Mouse (Mus musculus): ENCODE measurements at regions not wholly inside any gene's neighbourhood (a gene's known extent, or its start where the extent isn't known, plus 50 kb on each side); places are given as distances from the start of the nearest gene placed in this dataset.

GRCm38 (mm10) chr1:169439621-169440020 lies 91.6 kb downstream of the Nuf2 start:
- no peak overlapping the region for H3K9ac ChIP-seq (ENCODE audit: control insufficient read depth, low read depth, low read length, poor library complexity, severe bottlenecking)

DNA sequence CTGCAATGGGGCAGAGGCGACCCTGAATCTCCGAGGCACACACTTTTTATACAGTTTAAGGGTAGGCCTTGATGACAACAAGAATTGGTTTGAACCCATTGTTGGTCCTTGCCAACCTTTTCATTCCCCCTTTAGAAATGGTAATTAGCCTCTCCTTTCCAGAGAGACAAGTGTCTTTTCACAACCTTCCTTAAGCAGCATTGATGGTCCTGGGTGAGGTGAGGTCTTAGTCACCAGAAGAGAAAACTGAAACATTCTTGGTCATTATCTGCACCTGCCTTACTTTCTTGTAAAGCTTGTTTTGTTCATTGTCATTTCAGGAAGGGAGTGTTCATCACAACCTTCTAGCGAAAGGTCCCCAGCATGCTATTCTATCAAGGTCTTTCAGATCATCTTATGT lies 93.3 kb downstream of the Nuf2 start:
- no peak for TF ChIP-seq CHD2 (IDR thresholded peaks at IDR 0.05; ENCODE audit: low read length)
- TF ChIP-seq SIN3A (IDR thresholded peaks at IDR 0.05; ENCODE audit: low read length), result no peak
- no peak for TF ChIP-seq HCFC1 (IDR thresholded peaks at IDR 0.05; ENCODE audit: low read depth, low read length)
- Histone ChIP-seq H3K79me2 (ENCODE audit: control insufficient read depth, insufficient read depth, low read length, poor library complexity) (no peaks in the 10 kb centered on the region), H3K27me3 (ENCODE audit: control insufficient read depth in 1 of 2, insufficient read depth in 2 of 2, low read length in 2 of 2) (no peaks in the 10 kb centered on the region), H3K9me3 (replicated peaks; ENCODE audit: insufficient read depth, low read length) (no peaks in the 10 kb centered on the region), H3K9ac (ENCODE audit: control insufficient read depth, low read depth, low read length, poor library complexity, severe bottlenecking) (no peak overlapping the region), H3K4me3 (ENCODE audit: control insufficient read depth in 1 of 2, insufficient read depth in 1 of 2, low read depth in 2 of 2, low read length in 2 of 2) (no peak overlapping the region), H3K27ac (ENCODE audit: control insufficient read depth, low read depth, low read length) (no peak overlapping the region), H3K36me3 (ENCODE audit: control insufficient read depth in 1 of 2, insufficient read depth in 2 of 2, low read length in 2 of 2) (no peaks in the 10 kb centered on the region), H3K4me1 (ENCODE audit: control insufficient read depth in 1 of 2, insufficient read depth in 2 of 2, low read length in 2 of 2) (no peaks in the 10 kb centered on the region)
- DNase-seq (ENCODE audit: low read depth, low spot score), result no peak

More at GRCm38 (mm10) chr1:169439621-169440020, 91.6 kb downstream of the Nuf2 start:
- no peaks in the 10 kb centered on the region for H3K9me3 ChIP-seq (replicated peaks; ENCODE audit: insufficient read depth, low read length)
- H3K36me3 ChIP-seq (ENCODE audit: control insufficient read depth in 1 of 2, insufficient read depth in 2 of 2, low read length in 2 of 2), result no peaks in the 10 kb centered on the region
- no peaks in the 10 kb centered on the region for H3K27me3 ChIP-seq (ENCODE audit: control insufficient read depth in 1 of 2, insufficient read depth in 2 of 2, low read length in 2 of 2)
- DNase-seq (ENCODE audit: low read depth, low spot score), result no peak
- H3K4me1 ChIP-seq (ENCODE audit: control insufficient read depth in 1 of 2, insufficient read depth in 2 of 2, low read length in 2 of 2), result no peaks in the 10 kb centered on the region
- H3K4me3 ChIP-seq (ENCODE audit: control insufficient read depth in 1 of 2, insufficient read depth in 1 of 2, low read depth in 2 of 2, low read length in 2 of 2), result no peak overlapping the region
- no peaks in the 10 kb centered on the region for H3K79me2 ChIP-seq (ENCODE audit: control insufficient read depth, insufficient read depth, low read length, poor library complexity)
- no peak overlapping the region for H3K27ac ChIP-seq (ENCODE audit: control insufficient read depth, low read depth, low read length)
- no peak for TF ChIP-seq ZC3H11A (IDR thresholded peaks at IDR 0.05; ENCODE audit: low read depth, low read length)
- TF ChIP-seq UBTF (IDR thresholded peaks at IDR 0.05; ENCODE audit: borderline replicate concordance, insufficient read depth, low read depth, low read length), result no peak

DNA sequence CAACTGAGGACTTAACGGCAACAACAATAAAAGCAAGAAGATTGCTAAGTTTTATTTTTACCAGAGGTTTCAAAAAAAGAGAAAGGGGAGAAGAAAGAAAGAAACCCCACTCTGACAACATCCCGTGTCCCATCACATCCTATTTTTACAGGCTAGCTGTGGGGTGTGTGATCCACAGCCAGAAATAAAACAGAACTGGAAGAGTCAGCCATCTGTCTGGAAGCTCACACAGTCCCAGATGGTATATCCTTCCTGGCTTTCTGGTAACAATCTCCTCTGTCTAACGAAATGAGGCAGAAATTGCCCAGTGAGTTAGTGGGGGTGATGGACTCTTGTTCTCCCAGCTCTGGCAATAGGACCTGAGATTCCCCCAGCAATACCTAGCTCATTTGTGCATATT lies 108.9 kb downstream of the Nuf2 start:
- H3K27me3 ChIP-seq (ENCODE audit: control insufficient read depth in 1 of 2, insufficient read depth in 2 of 2, low read length in 2 of 2), result no peaks in the 10 kb centered on the region
- H3K4me3 ChIP-seq (ENCODE audit: control insufficient read depth in 1 of 2, insufficient read depth in 1 of 2, low read depth in 2 of 2, low read length in 2 of 2), result no peak overlapping the region
- no peak for DNase-seq (ENCODE audit: low read depth, low spot score)
- no peaks in the 10 kb centered on the region for H3K79me2 ChIP-seq (ENCODE audit: control insufficient read depth, insufficient read depth, low read length, poor library complexity)
- no peaks in the 10 kb centered on the region for H3K36me3 ChIP-seq (ENCODE audit: control insufficient read depth in 1 of 2, insufficient read depth in 2 of 2, low read length in 2 of 2)
- H3K9me3 ChIP-seq (replicated peaks; ENCODE audit: insufficient read depth, low read length), result no peaks in the 10 kb centered on the region
- TF ChIP-seq POLR2AphosphoS5 (IDR thresholded peaks at IDR 0.05; ENCODE audit: borderline replicate concordance, low read depth, low read length) (no peak), USF1 (IDR thresholded peaks at IDR 0.05; ENCODE audit: low read depth, low read length) (no peak), UBTF (IDR thresholded peaks at IDR 0.05; ENCODE audit: borderline replicate concordance, insufficient read depth, low read depth, low read length) (no peak), ZNF384 (IDR thresholded peaks at IDR 0.05; ENCODE audit: low read depth, low read length) (no peak), TBP (IDR thresholded peaks at IDR 0.05; ENCODE audit: low read depth, low read length) (no peak), USF2 (IDR thresholded peaks at IDR 0.05; ENCODE audit: borderline replicate concordance in 1 of 2, insufficient read depth in 1 of 2, low read depth in 1 of 2, low read length in 2 of 2) (no peak), EP300 (IDR thresholded peaks at IDR 0.05; ENCODE audit: low read depth in 1 of 2, low read length in 2 of 2) (no peak), MAX (IDR thresholded peaks at IDR 0.05; ENCODE audit: low read length) (no peak), ZKSCAN1 (IDR thresholded peaks at IDR 0.05; ENCODE audit: low read depth, low read length) (no peak), MXI1 (IDR thresholded peaks at IDR 0.05; ENCODE audit: low read depth, low read length) (no peak), KAT2A (conservative IDR thresholded peaks at IDR 0.05; ENCODE audit: low read depth, low read length) (no peak), HCFC1 (IDR thresholded peaks at IDR 0.05; ENCODE audit: low read depth, low read length) (no peak), RCOR1 (IDR thresholded peaks at IDR 0.05; ENCODE audit: low read depth, low read length) (no peak), MAZ (IDR thresholded peaks at IDR 0.05; ENCODE audit: low read depth, low read length) (no peak), MAFK (IDR thresholded peaks at IDR 0.05; ENCODE audit: borderline replicate concordance, low read depth, low read length) (no peak), E2F4 (IDR thresholded peaks at IDR 0.05; ENCODE audit: borderline replicate concordance, low read depth, low read length) (no peak), ZC3H11A (IDR thresholded peaks at IDR 0.05; ENCODE audit: low read depth, low read length) (no peak), SMC3 (IDR thresholded peaks at IDR 0.05; ENCODE audit: low read depth, low read length) (no peak)
- H3K27ac ChIP-seq (ENCODE audit: control insufficient read depth, low read depth, low read length), result no peak overlapping the region
- H3K9ac ChIP-seq (ENCODE audit: control insufficient read depth, low read depth, low read length, poor library complexity, severe bottlenecking), result no peak overlapping the region
- no peaks in the 10 kb centered on the region for H3K4me1 ChIP-seq (ENCODE audit: control insufficient read depth in 1 of 2, insufficient read depth in 2 of 2, low read length in 2 of 2)

Data from MEL (cell line).